Mouse (Mus musculus) erythroblast, embryonic 14.5 days (primary cell): ENCODE results near the gene Slc4a11.

Experiments
- GATA1 ChIP-seq: IDR thresholded peaks from 2 replicates; pipeline ENCODE4 v1.6.1; 2012; ENCODE audit warnings: low read length, inconsistent platforms, mixed read lengths
- TAL1 ChIP-seq: IDR thresholded peaks from 3 replicates; pipeline ENCODE4 v1.6.1; 2012; ENCODE audit warnings: low read length, inconsistent platforms, mixed read lengths

DNA sequence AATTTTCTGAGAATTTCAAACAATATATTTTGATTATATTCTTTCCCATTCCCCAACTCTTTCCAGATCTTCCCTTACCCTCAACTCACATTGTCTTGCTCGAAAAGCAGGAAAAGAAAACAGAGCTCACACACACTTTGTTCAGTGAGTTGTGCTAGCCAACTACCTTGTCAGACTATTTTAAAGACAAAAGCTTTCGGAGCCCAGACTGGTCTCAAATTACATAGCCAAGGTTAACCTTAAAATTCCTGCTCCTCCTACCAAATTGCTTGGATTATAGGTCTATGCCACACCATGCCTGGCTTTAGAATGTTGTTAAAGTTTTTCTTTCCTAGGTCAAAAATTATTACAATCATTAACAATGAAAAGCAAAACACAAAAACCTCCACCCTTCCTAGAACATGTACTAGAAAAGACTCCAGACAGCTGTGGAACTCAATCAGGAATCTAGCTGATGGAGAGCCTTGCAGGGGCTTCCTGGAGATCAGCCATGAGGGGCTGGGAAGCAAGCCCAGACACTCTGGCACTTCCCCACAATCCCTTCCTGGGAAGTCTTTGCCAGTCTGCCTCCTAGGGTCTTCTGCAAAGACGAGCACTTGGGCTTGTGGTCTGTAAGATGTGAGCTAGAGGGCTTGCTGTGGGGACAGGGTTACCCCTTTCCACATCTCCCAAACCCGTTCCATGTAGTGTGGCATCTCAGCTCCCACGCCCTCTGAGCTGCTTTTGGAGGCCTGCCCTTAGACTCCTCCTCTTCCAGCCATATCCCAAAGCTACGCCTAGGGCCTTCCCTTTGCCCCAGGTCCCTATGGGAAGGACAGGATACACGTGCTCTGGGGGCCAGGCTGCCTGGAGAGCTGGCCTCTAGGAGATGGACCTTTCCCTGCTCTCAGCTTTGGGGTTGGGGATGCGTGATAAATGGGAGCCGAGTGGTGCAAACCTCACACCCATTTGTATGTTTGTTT lies 7.0 kb upstream of the Slc4a11 start:
- TF ChIP-seq GATA1 (no peak), TAL1 (no peak)
